Mouse (Mus musculus) kidney, postnatal 4 days (tissue): ENCODE results near the gene Polm.

Experiments
- DNase-seq, 2 experiments: peaks; one replicate each; pipeline ENCODE4 v3.0.0; 2021; ENCODE audit warnings: mixed read lengths in 2 of 2

Polm gene

DNA sequence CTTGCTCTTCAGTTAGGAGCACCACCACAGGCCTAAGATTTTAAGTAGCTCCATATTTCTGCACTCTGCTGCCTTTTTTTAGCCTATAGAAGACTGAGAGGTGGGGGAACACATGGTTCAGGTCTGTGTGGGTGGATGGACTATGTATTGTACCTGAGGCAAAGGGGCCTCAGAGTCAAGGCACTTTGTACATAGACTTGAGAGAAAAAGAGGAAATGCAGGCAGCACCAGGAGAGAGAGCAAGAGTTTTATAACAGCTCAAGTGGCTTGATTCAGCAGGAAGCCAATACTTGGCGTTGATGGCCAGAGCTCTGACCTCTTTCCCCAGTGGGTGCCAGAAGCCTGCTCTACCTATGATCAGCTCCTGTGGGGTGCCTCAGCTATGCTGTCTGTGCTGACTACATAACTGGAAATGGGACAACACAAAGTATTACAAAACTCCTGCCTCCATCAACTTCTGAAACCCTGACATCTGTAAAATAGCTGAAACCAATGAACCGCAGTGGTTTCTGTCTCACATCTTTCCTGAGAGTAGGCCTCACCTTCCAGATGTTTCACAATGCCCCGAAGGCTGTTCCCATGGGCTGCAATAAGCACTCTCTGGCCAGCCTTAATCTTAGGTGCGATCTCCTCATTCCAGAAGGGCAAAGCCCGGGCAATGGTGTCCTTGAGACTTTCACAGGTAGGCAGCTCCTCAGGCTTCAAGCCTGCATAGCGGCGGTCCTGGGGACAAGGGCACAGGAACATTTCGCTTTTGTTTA, 35.2 kb downstream of the Polm start:
- DNase-seq, result no peak

DNA sequence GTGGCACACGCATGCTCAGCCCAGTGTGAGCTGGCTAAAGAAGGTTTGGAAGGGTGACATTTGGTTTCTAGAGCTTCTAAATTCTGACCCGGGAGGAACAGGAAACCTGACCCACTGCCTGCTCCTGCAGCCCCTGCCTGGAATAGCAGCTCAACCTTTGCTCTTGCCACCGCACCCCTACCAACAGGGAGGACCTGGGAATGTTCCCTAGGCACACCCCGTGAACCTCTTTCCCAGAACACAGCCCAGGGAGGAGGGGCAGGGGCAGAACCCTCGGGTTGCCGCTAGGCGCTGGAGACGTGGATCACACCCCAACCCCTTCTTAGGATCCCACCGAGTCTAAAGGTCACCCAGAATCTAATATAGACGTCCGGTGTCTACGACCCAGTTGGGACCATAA, 35.8 kb downstream of the Polm start:
- no peak for DNase-seq

DNA sequence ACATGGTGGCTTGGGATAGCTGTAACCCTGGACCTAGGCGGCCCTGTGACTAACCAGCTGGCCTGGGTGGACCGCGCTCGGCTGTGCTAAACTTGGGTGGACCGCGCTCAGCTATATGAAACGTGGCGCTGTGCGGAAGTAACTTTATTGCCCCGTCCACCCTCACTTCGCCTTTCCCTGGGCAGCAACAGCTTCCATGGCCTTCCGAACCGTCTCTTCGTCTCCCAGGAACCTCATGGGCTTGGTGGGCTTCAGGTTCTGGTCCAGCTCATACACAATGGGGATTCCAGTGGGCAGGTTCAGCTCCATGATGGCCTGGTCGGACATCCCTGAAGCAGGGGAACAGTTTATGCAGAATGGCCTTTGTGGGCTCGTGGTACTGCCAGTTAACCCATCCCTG, 36.3 kb downstream of the Polm start:
- no peak for DNase-seq

GRCm38 (mm10) chr11:5799621-5800490, 38.0 kb downstream of the Polm start:
- no peak for DNase-seq

- DNase-seq, result peak in 1 of 2 experiments; percentile 42
Observed at GRCm38 (mm10) chr11:5797928-5798327, 39.9 kb downstream of the Polm start.

DNA sequence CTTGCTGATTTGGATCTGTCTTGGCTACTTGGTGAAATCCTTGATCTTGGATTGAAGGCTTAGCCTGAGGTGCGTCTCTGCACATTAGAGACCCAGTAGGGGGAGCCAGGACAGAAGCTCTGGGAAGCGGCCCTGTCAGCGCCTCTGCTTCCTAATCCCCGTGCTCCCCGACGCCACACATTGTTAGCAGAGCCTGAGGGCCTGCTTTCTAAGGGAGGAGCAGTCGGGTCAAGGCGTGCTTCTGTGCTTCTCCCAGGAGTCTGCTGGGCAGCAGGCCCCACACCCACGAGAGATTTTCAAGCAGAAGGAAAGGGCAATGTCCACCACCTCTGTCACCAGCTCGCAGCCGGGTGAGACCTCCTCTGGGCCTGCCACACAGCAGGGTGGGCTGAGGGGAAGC, 40.4 kb downstream of the Polm start:
- DNase-seq, result peak in 1 of 2 experiments; percentile 39

GRCm38 (mm10) chr11:5796939-5797338, 40.9 kb downstream of the Polm start:
- DNase-seq, result no peak

DNA sequence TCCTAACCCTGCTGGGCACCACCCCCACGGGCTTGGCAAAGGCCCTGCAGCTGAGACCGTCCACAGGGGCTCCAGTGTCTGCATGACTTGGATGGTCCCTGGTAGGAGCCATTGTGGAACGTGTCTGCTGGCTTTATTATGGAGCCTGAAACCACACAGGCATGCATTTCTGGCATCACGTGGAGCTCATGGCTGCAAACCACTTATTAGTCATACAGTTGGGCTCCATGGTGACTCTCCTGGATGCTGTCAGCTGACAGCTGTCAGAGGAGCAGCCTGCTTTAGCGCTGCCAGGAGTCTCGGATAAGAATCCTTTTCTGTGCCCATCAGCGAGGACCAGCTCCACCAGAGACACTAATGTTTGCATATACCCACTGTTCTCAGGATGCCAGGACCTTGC, 42.1 kb downstream of the Polm start:
- DNase-seq, result no peak

DNA sequence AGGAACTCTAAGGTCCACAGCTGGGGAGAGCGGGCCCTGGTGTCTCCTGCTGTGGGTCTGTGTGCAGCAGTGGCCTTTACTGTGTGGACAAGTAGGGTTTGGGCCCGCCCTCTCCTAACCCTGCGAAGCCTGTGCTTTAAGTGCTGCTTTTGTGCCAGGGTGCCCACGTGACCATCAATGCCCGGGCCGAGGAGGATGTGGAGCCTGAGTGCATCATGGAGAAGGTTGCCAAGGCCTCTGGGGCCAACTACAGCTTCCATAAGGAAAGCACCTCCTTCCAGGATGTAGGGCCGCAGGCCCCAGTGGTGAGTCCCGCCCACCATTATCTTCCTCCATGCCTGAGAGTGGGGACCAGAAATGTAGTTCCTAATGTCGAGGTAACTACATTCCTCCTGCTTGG, 42.5 kb downstream of the Polm start:
- no peak for DNase-seq

- DNase-seq, result no peak
Observed at GRCm38 (mm10) chr11:5790431-5790830, 47.4 kb downstream of the Polm start.

DNA sequence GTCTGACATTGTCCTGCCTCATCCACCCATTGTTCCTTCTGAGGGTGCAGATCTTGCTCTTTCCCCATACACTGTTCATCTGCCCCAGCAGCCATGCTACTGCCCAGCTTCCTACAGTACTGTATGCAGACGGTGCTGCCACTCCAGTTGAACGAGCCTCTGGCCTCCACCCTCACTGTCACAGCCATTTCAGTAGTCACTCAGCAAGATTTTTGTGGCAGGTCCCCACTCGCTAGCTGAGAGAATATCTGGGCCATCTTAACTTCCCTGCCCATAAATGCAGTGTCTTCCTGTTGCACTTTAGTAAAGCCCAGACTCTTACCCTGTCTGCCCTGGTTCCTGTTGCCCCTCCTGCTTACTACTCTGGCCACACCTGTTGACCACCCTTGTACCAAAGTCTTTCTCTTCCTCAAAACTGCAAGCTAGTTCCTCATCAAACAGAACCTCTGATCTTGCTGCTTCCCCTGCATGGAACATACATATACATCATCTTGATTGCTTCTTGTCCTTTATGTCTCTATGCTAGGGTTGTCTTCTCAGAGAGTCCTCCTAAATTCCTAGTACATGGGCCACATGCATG, 48.0 kb downstream of the Polm start:
- DNase-seq, result no peak

DNA sequence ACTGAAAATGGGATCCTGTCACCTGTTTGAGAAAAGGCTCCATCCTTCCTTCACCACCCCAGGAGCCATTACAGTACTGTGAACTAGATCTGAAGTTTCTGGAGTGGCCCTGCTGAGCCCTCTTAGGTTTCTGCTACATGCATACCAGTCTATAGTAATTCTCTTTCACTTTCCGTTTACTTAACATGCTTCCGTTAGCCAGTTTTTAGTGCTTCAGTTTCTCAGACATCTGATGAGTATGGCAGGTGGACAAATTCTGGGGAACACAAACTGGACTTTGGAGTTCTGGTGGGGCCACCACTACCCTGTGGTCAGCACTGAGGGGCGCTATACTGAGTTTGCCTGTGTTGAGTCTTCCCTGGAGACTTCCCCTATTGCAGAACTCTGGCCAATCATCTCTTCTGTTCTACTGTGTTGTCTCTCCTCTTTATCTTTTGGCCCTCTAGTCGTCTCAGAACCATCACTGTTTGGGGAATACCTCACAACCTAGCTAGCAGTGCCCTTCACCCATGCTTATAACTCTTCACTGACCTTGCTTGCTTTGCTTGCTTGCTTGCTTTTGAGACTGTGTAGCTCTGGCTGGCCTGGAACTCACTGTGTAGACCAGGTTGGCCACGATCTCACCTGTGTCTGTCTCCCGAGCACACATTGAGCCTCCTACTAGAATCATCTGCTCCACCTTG, 48.6 kb downstream of the Polm start:
- no peak for DNase-seq

- peak; percentile 96 to 98 for DNase-seq
Observed at GRCm38 (mm10) chr11:5788056-5789014, 49.5 kb downstream of the Polm start, which contains the start of gene Dbnl. Dbnl (plus strand) TSS chr11:5788488.

DNA sequence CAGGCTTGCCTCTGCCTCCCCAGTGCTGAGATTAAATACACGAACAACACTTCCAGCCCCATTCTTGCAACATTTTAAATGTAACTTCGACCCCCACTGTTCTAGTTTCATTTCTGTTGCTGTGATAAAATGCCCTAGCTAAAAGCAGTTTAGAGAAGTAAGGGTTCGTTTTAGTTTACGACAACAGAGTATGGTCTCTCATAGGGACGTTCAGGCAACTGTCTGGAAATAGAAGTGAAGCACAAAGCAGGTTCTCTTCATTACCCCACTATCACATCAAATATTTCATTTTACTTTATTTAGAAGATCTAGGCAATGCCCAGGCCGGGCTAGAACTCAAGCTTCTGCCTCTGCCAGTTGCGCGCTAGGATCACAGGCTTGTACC, 50.2 kb downstream of the Polm start:
- DNase-seq, result no peak

- no peak for DNase-seq
Observed at GRCm38 (mm10) chr11:5785732-5786131, 52.1 kb downstream of the Polm start.

GRCm38 (mm10) chr11:5782199-5782944, 55.4 kb downstream of the Polm start:
- peak; percentile 24 to 36 for DNase-seq

- DNase-seq, result no peak
Observed at GRCm38 (mm10) chr11:5780035-5780499, 57.7 kb downstream of the Polm start.

GRCm38 (mm10) chr11:5778481-5778880, 59.3 kb downstream of the Polm start:
- no peak for DNase-seq
